Mouse (Mus musculus) small intestine, adult 2 months (tissue): ENCODE data around the gene Diaph2. TPM values are rescaled to one million over a fixed set of nuclear protein-coding genes. Genes with fewer than 3 reads are reported as not detected.

Experiments used
- H3K27ac ChIP-seq: fragments of 200-500 bp; 2 replicates; pipeline ENCODE4 v1.5.1; 2012; ENCODE audit warnings: low read depth, low read length, control low read depth, inconsistent platforms; ENCODE audit not compliant: insufficient read depth
- H3K27me3 ChIP-seq: fragments of 200-500 bp; 2 replicates; pipeline ENCODE4 v1.6.1; 2012; ENCODE audit warnings: mild to moderate bottlenecking, moderate library complexity, low read length, inconsistent platforms; ENCODE audit not compliant: control insufficient read depth, insufficient read depth
- H3K36me3 ChIP-seq: fragments of 200-500 bp; 2 replicates; pipeline ENCODE4 v1.6.1; 2012; ENCODE audit warnings: mild to moderate bottlenecking, low read length, control low read depth, inconsistent platforms; ENCODE audit not compliant: control insufficient read depth, insufficient read depth
- H3K4me1 ChIP-seq: fragments of 200-500 bp; 2 replicates; pipeline ENCODE4 v1.6.1; 2012; ENCODE audit warnings: low read length, inconsistent platforms, mixed read lengths; ENCODE audit not compliant: control insufficient read depth, insufficient read depth, insufficient read length
- H3K4me3 ChIP-seq: fragments of 200-500 bp; 2 replicates; pipeline ENCODE4 v1.5.1; 2012; ENCODE audit warnings: low read depth, mild to moderate bottlenecking, control low read depth, inconsistent platforms, low read length, moderate library complexity
- CTCF ChIP-seq: fragments of 200-500 bp; IDR thresholded peaks from 2 replicates; pipeline ENCODE4 v1.5.1; 2012; ENCODE audit warnings: low read depth, mild to moderate bottlenecking, control low read depth, inconsistent platforms, low read length, moderate library complexity, mixed read lengths; ENCODE audit not compliant: insufficient replicate concordance, insufficient read length; ENCODE audit errors: extremely low read depth
- POLR2A ChIP-seq: fragments of 200-500 bp; IDR thresholded peaks from 2 replicates; pipeline ENCODE4 v1.6.1; 2012; ENCODE audit warnings: low read depth, mild to moderate bottlenecking, control low read depth, inconsistent platforms, low read length, moderate library complexity
- WGBS: fragments of 180-500 bp; shearing (Covaris S2); methylation state at CpG from one replicate; pipeline ENCODE4 v1.1.7; 2018; 5-methylcytosine and 5-hydroxymethylcytosine counted together
- polyA plus RNA-seq: library from polyadenylated mRNA; depleted of rRNA; stranded (reverse); fragments of >200 nt; gene quantifications from 2 replicates; pipeline ENCODE4 v1.2.3, GENCODE M21; 2012

Gene Diaph2
- polyA plus RNA-seq, 1 experiment, result 1.5 TPM

- TF ChIP-seq CTCF, result no peak
- TF ChIP-seq POLR2A, result no peak
- 84% methylated on average over 4 of the region's 4 CpGs for WGBS
- no peaks in the 10 kb centered on the region for H3K4me1 ChIP-seq
- no peaks in the 10 kb centered on the region for H3K36me3 ChIP-seq
- H3K27ac ChIP-seq, result no peak overlapping the region
- no peaks in the 10 kb centered on the region for H3K27me3 ChIP-seq
- H3K4me3 ChIP-seq, result no peak overlapping the region
Measured at GRCm38 (mm10) chrX:130212227-130212626, 462.7 kb downstream of the Diaph2 start.

- Histone ChIP-seq H3K4me3 (no peak overlapping the region), H3K27ac (no peak overlapping the region), H3K4me1 (no peaks in the 10 kb centered on the region), H3K36me3 (no peaks in the 10 kb centered on the region), H3K27me3 (no peaks in the 10 kb centered on the region)
- WGBS, result 43% methylated on average over 4 of the region's 4 CpGs
- TF ChIP-seq CTCF, result no peak
- TF ChIP-seq POLR2A, result no peak
Measured at GRCm38 (mm10) chrX:130212759-130213158, 463.2 kb downstream of the Diaph2 start.

- no peaks in the 10 kb centered on the region for H3K4me1 ChIP-seq
- no peak overlapping the region for H3K4me3 ChIP-seq
- TF ChIP-seq POLR2A (no peak), CTCF (no peak)
- H3K36me3 ChIP-seq, result no peaks in the 10 kb centered on the region
- H3K27me3 ChIP-seq, result no peaks in the 10 kb centered on the region
- no peak overlapping the region for H3K27ac ChIP-seq
- 90% methylated on average over 1 of the region's 1 CpGs for WGBS
Measured at GRCm38 (mm10) chrX:130230045-130230444, 480.5 kb downstream of the Diaph2 start.

GRCm38 (mm10) chrX:130235167-130235566 lies 485.6 kb downstream of the Diaph2 start:
- H3K27me3 ChIP-seq, result no peaks in the 10 kb centered on the region
- H3K4me3 ChIP-seq, result no peak overlapping the region
- no peaks in the 10 kb centered on the region for H3K36me3 ChIP-seq
- 81% methylated on average over 1 of the region's 1 CpGs for WGBS
- no peaks in the 10 kb centered on the region for H3K4me1 ChIP-seq
- H3K27ac ChIP-seq, result no peak overlapping the region
- TF ChIP-seq CTCF (no peak), POLR2A (no peak)

GRCm38 (mm10) chrX:130246652-130247051 lies 497.1 kb downstream of the Diaph2 start:
- no peak for TF ChIP-seq POLR2A
- TF ChIP-seq CTCF, result no peak
- H3K27ac ChIP-seq, result no peak overlapping the region
- H3K4me3 ChIP-seq, result no peak overlapping the region
- H3K4me1 ChIP-seq, result no peaks in the 10 kb centered on the region
- 79% methylated on average over 1 of the region's 1 CpGs for WGBS
- no peaks in the 10 kb centered on the region for H3K27me3 ChIP-seq
- H3K36me3 ChIP-seq, result no peaks in the 10 kb centered on the region

GRCm38 (mm10) chrX:130253664-130254063 lies 504.1 kb downstream of the Diaph2 start:
- TF ChIP-seq CTCF (no peak), POLR2A (no peak)
- no peaks in the 10 kb centered on the region for H3K36me3 ChIP-seq
- no peaks in the 10 kb centered on the region for H3K27me3 ChIP-seq
- H3K4me3 ChIP-seq, result no peak overlapping the region
- no peaks in the 10 kb centered on the region for H3K4me1 ChIP-seq
- no peak overlapping the region for H3K27ac ChIP-seq
- WGBS, result 96% methylated on average over 4 of the region's 4 CpGs

GRCm38 (mm10) chrX:130265707-130266106 lies 516.2 kb downstream of the Diaph2 start:
- H3K27ac ChIP-seq, result no peak overlapping the region
- H3K4me1 ChIP-seq, result no peaks in the 10 kb centered on the region
- H3K4me3 ChIP-seq, result no peak overlapping the region
- H3K36me3 ChIP-seq, result no peaks in the 10 kb centered on the region
- H3K27me3 ChIP-seq, result no peaks in the 10 kb centered on the region
- TF ChIP-seq POLR2A (no peak), CTCF (no peak)

- H3K27me3 ChIP-seq, result no peaks in the 10 kb centered on the region
- H3K4me1 ChIP-seq, result no peaks in the 10 kb centered on the region
- no peak overlapping the region for H3K4me3 ChIP-seq
- no peak for TF ChIP-seq CTCF
- TF ChIP-seq POLR2A, result no peak
- WGBS, result 90% methylated on average over 4 of the region's 4 CpGs
- no peak overlapping the region for H3K27ac ChIP-seq
- H3K36me3 ChIP-seq, result no peaks in the 10 kb centered on the region
Measured at GRCm38 (mm10) chrX:130279144-130279543, 529.6 kb downstream of the Diaph2 start.
